Mouse (Mus musculus): ENCODE data around the gene Lrch1.

Gene Lrch1

GRCm38 (mm10) chr14:74893085-74893648 is 54.5 kb downstream of the Lrch1 start:
- no peak for DNase-seq (ENCODE audit: low spot score in 2 of 2)

GRCm38 (mm10) chr14:74889304-74889703 is 58.4 kb downstream of the Lrch1 start:
- DNase-seq (ENCODE audit: low spot score in 2 of 2) = no peak

GRCm38 (mm10) chr14:74888103-74888502 is 59.6 kb downstream of the Lrch1 start:
- DNase-seq (ENCODE audit: low spot score in 2 of 2) = no peak

- no peak for DNase-seq (ENCODE audit: low spot score in 2 of 2)
Measured at GRCm38 (mm10) chr14:74886453-74886852, 61.2 kb downstream of the Lrch1 start.

- no peak for DNase-seq (ENCODE audit: low spot score in 2 of 2)
Measured at GRCm38 (mm10) chr14:74884920-74885319, 62.8 kb downstream of the Lrch1 start.

- peak; percentile 28 to 66 for DNase-seq (ENCODE audit: low spot score in 2 of 2)
Measured at GRCm38 (mm10) chr14:74884024-74884680, 63.5 kb downstream of the Lrch1 start.

GRCm38 (mm10) chr14:74883204-74883603 is 64.5 kb downstream of the Lrch1 start:
- DNase-seq (ENCODE audit: low spot score in 2 of 2) = peak; percentile 60 to 68

GRCm38 (mm10) chr14:74882754-74883153 is 64.9 kb downstream of the Lrch1 start:
- no peak for DNase-seq (ENCODE audit: low spot score in 2 of 2)

GRCm38 (mm10) chr14:74880868-74881267 is 66.8 kb downstream of the Lrch1 start:
- no peak for DNase-seq (ENCODE audit: low spot score in 2 of 2)

- DNase-seq (ENCODE audit: low spot score in 2 of 2) = no peak
Measured at GRCm38 (mm10) chr14:74879480-74879879, 68.2 kb downstream of the Lrch1 start.

- DNase-seq (ENCODE audit: low spot score in 2 of 2) = no peak
Measured at GRCm38 (mm10) chr14:74877287-74877686, 70.4 kb downstream of the Lrch1 start.

GRCm38 (mm10) chr14:74871220-74871619 is 76.5 kb downstream of the Lrch1 start:
- DNase-seq (ENCODE audit: low spot score in 2 of 2) = no peak

GRCm38 (mm10) chr14:74868902-74869230 is 78.8 kb downstream of the Lrch1 start:
- no peak for DNase-seq (ENCODE audit: low spot score in 2 of 2)

GRCm38 (mm10) chr14:74868188-74868901 is 79.3 kb downstream of the Lrch1 start:
- no peak for DNase-seq (ENCODE audit: low spot score in 2 of 2)

GRCm38 (mm10) chr14:74867076-74868042 is 80.3 kb downstream of the Lrch1 start:
- no peak for DNase-seq (ENCODE audit: low spot score in 2 of 2)

- no peak for DNase-seq (ENCODE audit: low spot score in 2 of 2)
Measured at GRCm38 (mm10) chr14:74865738-74866137, 81.9 kb downstream of the Lrch1 start.

GRCm38 (mm10) chr14:74864805-74865483 is 82.7 kb downstream of the Lrch1 start:
- no peak for DNase-seq (ENCODE audit: low spot score in 2 of 2)

GRCm38 (mm10) chr14:74861456-74861855 is 86.2 kb downstream of the Lrch1 start:
- no peak for DNase-seq (ENCODE audit: low spot score in 2 of 2)

- no peak for DNase-seq (ENCODE audit: low spot score in 2 of 2)
Measured at GRCm38 (mm10) chr14:74859154-74859553, 88.5 kb downstream of the Lrch1 start.

- no peak for DNase-seq (ENCODE audit: low spot score in 2 of 2)
Measured at GRCm38 (mm10) chr14:74855429-74855828, 92.2 kb downstream of the Lrch1 start.

- DNase-seq (ENCODE audit: low spot score in 2 of 2) = no peak
Measured at GRCm38 (mm10) chr14:74853759-74854100, 93.9 kb downstream of the Lrch1 start.

All from frontal cortex, postnatal 36 days (tissue).